Mouse (Mus musculus) layer of hippocampus, adult 18-20 months (tissue): Measurements from ENCODE around the gene Srf. TPM values are rescaled to one million over a fixed set of nuclear protein-coding genes. Genes with fewer than 3 reads are reported as not detected.
A peak's percentile ranks its signal among the peaks of the same experiment; 100 is the strongest.
"Not testable (repeated sequence)": the region's sequence is repeated elsewhere in the genome, so short reads cannot be mapped to it uniquely, and the experiment has no call there.

Experiments
- DNase-seq, 2 experiments: peaks; one replicate each; pipeline ENCODE4 v3.0.0; 2022; ENCODE audit warnings: low spot score in 2 of 2
- long read RNA-seq: library from polyadenylated mRNA; stranded (forward); transcript quantifications from one replicate; pipeline ENCODE4 v2.0.0, GENCODE M21; 2021
- total RNA-seq, 2 experiments: library from RNA; stranded (reverse); gene quantifications; 2 replicates each; pipeline ENCODE4 v1.2.3; 2021

Srf gene
- 10 to 100 TPM; 80.8 to 89.0 TPM for total RNA-seq
- long read RNA-seq, transcript Srf-201 (7 exons, 2,616 nt) = major isoform, 13 of 27 reads
- long read RNA-seq, partial matches to known transcripts = 2 of 27 reads
- long read RNA-seq, other reads (novel, unspliced or antisense) = 9 of 27 reads

DNA sequence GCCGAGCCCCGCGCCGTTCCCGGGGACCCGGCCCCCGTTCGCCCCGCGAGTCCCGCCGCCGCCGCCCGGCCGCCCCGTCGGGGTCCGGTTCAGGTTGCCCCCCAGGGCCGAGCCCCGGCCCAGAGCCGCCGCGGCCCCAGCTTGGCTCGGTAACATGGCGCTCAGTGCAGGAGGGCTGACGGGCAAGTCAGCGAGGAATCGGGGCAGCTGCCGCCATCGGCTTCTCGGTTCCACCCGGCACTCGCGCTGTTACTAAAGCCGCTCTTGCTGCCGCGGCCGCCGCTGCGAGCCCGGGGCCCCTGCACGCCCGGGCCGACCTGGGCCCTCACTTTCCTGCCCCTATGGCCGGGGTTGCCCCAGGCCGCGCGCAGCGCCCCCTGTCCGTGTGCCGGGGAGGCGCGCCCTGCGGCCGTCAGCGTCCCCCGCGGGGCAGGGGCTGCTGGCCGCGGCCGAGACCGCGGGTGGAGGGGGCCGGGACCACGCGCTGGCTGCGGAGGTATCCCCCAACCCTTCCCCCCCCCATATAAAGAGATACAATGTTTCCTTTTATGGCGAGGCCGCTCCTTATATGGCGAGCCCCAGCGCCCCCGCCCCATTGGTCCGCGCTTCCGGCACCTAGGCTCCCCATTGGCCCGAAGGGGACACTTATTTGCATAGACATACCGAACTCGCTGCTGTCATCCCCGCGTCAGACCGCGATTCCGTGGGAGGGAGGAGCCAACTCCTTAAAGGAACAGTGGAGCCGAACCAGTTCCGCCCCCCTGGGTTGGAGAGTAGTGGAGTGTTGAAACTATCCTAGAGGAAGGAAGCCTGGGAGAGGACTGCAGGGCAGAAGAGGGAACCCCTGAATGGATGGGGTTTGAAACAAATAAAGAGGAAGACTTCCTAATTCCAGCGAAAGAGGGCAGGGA, at the start of gene Srf:
Srf (minus strand) TSS at position 503 of the 911 bp plus-strand sequence.
- DNase-seq = peak; percentile 98 to 99

DNA sequence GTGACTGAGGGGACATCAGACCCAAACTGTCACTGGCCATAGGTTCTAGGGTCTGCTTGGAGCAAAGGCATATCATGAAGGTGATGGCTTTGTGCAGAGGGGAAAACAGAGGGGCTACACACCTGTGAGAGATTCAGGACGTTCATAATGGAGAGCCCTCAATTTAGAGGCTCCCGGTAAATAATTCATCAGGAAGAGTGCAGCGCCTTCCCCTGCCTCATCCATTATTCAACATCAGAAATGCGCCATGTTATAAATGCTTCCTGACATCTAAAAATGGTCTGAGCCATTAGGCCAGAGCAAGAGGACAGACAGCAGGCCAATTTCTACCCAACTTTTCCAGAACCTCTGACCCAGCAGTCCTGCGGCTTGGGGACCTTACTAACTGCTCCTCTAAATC, 49.2 kb upstream of the Srf start:
- no peak for DNase-seq

DNA sequence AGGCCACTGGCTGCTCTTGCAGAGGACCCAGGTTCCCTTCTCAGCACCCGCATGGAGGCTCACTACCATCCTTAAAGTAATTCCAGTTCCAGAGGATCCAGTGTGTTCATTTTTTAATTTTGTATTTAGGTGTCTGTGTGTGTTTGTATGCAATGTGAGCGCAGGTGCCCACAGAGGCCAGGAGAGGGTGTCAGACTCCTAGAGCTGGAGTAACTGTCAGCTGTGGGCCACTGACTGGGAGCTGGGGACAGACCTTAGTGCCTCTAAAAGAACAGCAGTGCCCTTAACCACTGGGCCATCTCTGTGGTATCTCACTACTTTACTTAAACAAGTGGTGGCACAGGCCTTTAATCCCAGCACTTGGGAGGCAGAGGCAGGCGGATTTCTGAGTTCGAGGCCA, 47.3 kb upstream of the Srf start:
- no peak for DNase-seq

DNA sequence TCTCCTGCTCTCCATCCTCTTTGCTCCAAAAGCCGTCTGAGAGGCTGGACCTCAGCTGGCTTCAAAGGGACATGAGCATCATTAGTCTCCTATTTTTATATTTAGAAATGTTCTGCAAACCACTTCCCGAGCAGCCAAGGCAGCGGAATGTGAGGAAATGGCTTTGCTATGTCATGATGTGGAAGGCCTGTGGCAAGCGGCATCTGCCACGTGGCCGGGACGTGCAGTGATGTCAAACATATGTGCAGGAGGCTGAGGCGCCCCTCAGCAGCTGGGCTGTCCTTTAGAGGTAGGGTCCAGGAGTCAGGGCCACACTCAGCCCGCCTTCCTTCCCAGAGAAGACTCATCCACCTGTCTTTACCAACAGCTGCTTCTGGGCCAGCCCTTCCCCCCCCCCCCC, 46.2 kb upstream of the Srf start:
- DNase-seq = no peak

DNA sequence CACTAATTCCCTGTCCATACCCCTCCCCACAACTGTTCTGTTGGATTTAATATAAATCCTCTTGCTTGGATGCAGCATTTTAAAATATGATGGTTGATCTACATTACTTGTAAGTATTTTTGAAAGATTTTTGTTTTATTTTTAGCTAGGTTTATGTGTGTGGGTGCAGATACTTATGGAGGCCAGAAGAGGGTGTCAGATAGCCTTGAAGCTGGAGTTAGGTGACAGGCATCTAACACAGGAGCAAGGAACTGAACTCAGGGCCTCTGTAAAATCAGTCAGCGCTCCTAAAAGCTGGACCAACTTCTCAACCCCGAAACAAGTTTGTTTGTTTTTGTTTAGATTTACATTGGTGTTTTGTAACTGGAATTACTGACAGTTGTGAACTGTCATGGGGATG, 44.6 kb upstream of the Srf start:
- DNase-seq = no peak

DNA sequence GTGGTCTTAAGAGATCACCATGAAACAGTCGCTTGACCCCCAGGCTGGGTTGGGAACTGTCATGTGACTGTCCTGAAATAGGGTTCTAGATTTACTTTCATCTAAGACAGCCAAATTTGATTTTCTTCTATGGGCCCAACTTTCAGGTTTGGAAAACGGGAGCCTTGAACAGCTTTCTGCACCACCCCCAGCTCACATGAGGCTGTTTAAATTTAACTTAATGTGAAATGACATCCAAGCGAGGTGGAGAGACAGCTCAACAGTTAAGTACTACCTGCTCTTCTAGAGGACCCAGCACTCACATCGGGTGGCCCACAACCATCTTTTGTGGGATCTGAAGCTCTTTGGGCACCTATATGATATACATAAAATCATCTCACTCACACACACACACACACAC, 43.0 kb upstream of the Srf start:
- DNase-seq = no peak

DNA sequence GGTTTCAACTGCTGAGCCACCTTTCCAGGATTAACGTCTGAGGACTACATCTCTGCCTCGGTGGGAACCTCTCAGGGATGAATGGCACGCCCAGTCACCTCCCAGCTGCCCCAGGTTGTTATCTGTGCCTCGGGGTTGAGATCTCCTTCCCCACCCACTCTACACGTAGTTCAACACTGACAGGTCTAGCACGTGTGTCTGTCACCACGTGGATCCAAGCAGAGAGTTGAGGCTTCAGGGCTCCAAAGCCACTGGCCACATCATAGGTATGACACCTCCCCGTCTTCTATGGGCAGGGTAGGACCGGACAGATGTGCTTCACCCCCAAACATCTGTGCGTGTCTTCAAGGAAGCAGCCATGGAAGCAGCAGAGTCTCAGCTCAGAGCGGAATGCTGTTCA, 42.0 kb upstream of the Srf start:
- DNase-seq = no peak

DNA sequence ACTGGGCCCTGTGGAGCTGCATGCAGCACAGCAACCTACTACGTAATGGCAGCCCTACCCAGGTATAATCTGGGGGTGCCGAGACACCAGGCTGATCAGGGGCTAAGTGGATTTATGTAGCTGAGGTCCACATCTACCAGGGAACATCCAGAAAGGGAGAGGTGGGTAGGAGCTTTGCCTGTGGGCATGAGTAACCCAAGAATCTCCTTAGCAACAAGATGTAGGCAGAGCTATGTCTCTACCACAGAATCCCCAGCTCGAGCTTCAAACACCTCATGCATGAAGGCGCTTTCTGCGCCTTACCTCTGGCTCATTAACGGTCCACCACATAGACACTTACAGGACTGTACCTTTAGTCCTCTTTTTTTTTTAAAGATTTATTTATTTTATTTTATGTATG, 39.4 kb upstream of the Srf start:
- DNase-seq = no peak

DNA sequence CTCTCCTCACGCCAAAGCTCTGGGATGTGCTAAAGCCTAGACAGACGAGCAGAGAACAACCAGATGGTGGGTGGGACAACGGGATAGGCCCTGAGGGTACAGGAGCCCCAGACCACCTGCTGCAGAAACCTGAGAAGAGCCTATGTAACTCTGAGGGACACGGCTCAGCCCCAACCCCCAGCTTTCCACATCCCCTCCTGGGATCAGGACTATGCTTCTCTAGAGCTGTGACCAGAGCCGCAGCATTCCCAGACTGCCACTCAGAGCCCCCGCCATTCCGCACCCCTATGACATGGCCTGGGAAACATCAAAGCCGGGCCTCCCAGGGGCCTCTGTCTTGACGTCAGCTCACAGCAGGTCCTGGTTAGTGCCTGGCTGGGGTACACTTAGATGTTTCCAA, 38.6 kb upstream of the Srf start:
- peak in 1 of 2 experiments; percentile 29 for DNase-seq

DNA sequence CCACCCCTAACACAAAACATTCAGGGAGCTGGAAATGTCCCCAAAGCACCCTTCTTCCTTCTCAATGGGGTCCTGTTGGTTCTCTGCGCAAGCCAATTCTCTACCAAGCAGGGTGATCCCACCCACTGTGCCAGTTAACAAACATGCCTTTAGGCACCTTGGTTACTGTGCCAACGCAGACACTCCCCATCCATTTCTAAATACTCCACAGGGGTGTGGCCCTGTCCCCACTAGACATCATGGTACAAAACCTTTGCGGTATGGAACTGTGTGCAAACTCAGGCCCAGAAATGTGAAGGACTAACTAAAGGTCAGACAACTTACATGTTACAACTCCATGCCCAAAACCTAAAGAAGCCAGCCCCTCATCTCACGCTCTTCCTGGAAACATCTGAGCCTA, 37.1 kb upstream of the Srf start:
- DNase-seq = no peak

DNA sequence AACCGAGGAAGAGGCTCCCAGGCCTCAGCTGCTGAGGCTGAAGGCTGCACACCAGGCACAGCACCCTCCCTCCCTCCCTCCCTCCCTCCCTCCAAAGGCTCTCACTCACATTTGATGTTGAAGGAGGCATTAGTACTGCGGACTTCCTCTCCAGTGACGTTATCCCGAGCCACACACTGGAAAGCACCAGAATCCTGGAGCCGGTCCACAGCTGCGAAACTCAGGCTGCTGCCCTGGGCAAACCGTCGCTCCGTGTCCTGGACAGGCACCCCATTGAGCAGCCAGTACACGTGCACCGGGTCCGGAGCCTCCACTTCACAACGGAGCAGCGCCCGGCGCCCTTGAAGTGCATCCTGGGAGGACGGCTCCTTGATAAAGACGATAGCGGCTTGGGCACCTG, 35.4 kb upstream of the Srf start:
- no peak for DNase-seq

DNA sequence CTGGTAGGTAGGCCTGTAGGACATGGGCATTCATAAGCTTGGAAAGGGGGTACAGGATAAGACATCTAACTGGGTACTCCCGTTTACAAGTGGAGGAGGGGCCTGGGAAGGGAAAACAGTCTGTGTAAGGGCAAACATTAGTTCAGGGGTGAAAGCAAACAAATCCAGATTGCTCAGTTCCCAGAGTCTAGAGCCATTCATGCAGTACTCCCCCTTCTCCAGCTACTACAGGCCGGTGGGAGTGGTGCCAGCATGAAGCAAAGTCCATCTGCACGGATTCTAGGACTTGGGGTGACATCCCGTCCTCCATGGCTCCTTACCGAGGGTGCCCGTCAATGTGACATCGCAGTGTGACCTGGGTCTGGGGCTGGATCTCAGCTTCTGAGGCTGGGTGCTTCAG, 34.5 kb upstream of the Srf start:
- DNase-seq = no peak

DNA sequence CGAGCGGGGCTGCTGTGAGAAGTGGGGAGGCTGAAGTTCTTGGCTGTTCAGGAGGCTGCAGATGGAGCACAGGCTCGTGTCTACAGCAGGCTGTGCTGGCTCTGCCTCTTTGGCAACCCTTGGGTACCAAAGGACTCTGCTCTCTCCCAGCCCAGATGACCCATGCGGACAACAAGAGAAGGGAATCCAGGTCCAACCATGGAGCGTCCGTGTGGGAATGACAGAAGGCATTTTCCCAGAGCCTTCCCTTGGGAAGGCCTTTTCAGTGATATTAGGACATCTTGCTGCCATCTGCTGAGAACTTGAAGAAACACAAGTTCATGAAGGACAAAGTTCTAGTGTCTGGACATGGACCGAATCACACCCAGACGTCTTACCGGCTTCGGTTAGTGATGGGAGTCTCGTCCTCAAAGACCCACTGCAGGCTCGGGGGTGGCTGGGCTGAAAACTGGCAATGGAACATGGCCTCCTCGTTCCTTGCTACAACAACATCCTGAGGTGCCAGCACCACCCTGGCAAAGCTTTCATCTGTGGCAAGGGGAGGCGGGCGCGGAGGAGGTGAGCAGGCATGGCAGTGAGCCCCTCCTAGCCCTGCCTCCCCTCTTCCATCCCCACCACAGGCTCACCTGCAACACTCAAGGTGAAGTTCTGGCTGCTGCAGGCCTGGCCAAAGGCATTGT, 33.8 kb upstream of the Srf start:
- DNase-seq = peak in 1 of 2 experiments; percentile 40

DNA sequence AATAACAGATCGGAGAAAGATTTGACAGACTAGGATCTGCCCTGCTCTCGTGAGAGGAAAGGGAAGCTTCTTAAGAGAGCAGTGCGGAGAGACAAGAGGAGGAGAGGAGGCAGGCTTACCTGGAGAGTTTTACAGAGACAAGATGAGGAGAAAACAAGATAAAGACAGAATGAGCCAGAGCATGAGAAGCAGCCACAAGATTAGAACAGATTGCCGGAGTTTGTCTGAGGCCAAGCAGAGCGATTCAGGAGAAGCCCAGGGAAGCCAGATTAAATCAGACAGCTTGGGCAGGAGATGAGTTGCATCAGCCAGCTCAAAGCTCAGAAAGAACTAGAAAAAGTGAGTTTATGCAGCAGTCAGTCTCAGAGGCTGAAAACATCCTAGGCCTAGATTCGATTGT, 32.9 kb upstream of the Srf start:
- DNase-seq = peak in 1 of 2 experiments; percentile 29

DNA sequence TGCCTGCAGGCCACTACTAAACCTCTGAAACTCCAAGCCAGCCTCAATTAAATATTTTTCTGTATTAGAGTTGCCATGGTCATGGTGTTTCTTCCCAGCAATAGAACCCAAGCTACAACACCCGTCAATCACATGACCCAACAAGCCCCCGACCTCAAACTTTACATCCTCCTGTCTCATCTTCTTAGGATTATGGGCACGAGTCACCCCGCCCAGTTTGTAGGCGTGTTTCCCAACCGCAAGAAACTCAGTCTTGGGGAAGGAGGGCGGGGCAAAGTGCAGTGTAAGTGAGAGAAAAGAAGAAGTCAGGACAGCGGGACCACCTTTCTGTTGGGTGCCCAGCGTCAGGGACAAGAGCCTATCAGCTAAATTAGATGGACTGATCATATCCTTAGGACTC, 32.2 kb upstream of the Srf start:
- DNase-seq = no peak

DNA sequence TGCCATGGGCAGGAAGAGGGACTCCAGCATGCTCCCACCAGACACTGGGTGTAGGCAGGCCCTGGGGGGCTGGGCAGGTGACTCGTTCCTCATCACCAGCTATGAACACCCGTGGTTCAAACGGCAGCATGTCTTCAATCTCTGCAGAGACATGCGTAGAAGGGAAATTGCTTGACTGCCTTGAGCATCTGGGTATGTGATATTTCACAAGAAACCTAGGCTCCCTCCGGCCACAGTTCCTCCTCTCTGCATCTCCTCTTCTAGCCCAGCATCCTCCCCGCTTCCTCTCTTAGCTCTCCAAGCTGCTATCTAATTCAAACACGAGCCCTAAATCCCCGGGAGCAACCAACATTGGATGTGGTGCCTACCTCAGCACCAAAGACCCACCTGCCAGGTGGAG, 30.4 kb upstream of the Srf start:
- no peak for DNase-seq

DNA sequence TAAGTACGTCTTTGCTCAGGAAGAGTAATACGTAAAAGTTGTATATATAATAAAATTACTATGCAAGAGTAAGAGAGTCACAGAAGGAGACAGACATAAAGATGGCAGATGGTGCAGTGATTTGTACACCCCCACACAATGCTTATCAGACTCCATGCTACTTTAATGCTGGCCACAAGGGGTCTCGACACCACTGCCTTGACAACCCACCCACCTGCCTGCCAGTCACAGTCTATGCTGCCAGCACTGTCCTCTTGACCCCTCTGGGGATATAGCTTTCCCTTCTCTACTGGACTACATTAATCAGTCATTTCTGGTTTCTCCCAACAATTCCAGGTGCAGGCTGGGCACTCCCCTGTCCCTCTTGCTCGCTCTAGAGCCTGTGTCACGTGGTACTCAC, 22.7 kb upstream of the Srf start:
- DNase-seq = no peak

DNA sequence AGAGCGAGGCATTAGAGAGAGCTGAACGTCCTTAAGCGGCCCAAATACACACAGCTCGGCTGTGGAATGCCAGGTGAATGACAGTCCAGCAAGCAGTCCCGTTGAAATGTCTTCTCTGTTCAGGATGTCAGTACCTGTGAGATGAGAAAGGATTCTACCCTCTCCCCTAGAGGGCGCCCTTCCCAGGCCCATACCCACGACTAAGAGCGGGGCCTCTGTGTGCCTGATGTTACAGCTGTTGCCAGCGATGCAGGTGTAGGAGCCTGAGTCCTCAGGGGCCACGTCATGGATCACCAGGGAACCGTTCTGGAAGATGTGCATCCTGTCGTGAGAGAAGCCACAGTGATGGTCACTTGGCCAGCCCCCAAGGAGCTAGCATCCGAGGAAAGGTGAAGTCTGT, 20.1 kb upstream of the Srf start:
- DNase-seq = no peak

DNA sequence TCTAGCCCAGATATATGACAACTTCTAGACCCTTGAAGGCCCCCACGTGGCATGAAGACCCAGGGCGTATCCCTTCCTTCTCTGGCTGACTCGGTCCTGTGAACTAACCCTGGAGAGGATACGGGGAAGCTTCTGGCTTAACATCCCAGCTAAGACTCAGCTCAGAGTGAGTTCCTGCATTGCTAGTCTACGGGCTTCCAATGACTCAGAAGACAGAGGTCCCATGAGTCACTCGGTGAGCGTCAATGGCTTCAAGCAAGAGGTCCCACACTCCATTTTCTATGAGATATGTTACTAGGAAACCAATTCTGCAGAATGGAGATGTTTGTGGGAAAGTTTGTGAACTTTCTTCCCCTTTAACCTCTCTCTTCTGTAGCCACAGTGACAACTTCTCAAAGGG, 18.6 kb upstream of the Srf start:
- no peak for DNase-seq

DNA sequence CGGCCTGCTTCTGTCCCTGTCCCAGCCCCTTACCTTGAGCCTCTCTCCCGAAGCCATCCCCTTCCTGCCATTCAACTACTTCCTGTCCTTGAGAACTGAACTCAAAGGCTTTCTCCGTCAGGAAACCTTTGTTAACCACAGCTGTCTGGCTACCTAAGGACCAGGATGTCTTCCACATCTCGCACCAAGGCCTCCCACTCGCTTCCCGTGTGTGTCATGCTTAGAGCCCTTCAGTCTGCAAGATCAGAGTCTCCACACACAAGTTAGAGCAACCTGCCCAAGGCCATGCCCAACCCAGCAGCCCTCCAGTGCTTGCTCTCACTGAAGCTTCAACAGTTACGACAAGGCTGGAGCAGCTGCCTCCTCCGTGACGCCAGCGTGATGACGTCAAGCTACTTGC, 15.0 kb upstream of the Srf start:
- no peak for DNase-seq

DNA sequence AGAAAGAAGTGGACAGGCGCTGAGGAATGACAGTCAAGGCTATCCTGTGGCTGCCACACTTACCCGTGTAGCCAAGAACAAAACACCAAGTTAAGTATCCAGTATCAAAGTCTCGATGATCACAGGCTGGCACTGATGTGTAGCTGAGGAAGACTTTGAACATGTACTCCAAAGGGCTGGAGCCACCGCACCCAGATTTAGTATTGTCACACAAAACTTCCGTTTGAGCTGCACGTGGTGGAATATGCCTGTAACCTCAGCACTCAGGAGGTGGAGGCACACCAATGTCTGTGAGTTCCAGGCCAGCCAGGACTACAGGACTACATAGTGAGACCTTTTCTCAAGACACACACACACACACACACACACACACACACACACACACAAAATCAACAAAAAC, 3.2 kb upstream of the Srf start:
- DNase-seq = no peak

DNA sequence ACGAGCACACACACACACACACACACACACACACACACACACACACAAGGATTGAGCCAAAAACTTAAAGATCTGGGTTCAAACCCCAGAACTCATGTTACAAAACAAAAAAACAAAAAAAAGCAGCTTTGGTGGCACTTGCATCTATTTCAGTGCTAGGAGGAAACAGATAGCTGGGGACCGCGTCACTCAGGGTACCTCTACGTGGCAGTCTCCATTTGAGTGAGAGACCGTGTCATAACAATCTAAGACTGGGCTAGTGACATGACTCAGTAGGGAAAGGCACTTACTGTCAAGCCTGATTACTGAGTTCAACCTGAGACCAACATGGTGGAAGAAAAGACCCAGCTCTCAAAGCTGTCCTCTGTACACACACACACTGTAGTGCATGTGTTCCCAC, 2.2 kb upstream of the Srf start:
- DNase-seq = no peak

DNA sequence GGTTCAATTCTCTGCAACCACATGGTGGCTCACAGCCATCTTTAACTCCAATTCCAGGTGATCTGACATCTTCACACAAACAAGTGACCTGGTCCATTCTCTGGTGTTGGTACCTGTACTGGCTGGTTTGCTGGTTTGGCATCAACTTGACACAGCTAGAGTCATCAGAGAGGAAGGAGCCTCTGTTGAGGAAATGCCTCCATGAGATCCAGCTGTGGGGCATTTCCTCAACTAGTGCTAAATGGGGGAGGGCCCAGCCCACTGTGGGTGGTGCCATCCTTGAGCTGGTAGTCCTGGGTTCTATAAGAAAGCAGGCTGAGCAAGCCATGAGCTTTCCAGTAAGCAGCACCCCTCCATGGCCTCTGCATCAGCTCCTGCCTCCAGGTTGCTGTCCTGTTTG, 1.3 kb upstream of the Srf start:
- DNase-seq = not testable (repeated sequence)
